Mouse (Mus musculus) myocyte (in vitro differentiated cells): ENCODE measurements around the gene Taar7d. TPM values are rescaled to one million over a fixed set of nuclear protein-coding genes. Genes with fewer than 3 reads are reported as not detected.

Experiments used
- H3K27me3 ChIP-seq: one replicate; pipeline ENCODE4 v1.6.1; 2011; ENCODE audit not compliant: control insufficient read depth, insufficient read depth, insufficient read length
- H3K36me3 ChIP-seq: one replicate; pipeline ENCODE4 v1.6.1; 2011; ENCODE audit not compliant: control insufficient read depth, insufficient read depth
- H3K4me2 ChIP-seq: one replicate; pipeline ENCODE4 v1.6.1; 2011; ENCODE audit warnings: low read depth, control low read depth
- H3K4me3 ChIP-seq: one replicate; pipeline ENCODE4 v1.5.1; 2011; ENCODE audit warnings: mild to moderate bottlenecking, control low read depth, moderate library complexity
- H3K79me2 ChIP-seq: one replicate; pipeline ENCODE4 v1.6.1; 2011; ENCODE audit not compliant: control insufficient read depth, insufficient read depth
- H3ac ChIP-seq: one replicate; pipeline ENCODE4 v1.6.1; 2011; ENCODE audit not compliant: control insufficient read depth, insufficient read length
- CEBPB ChIP-seq: IDR thresholded peaks from 2 replicates; pipeline ENCODE4 v1.6.1; 2011; ENCODE audit warnings: mild to moderate bottlenecking, moderate library complexity; ENCODE audit not compliant: poor library complexity, insufficient read depth, severe bottlenecking
- E2F4 ChIP-seq: IDR thresholded peaks from one replicate; pipeline ENCODE4 v1.6.1; 2011; ENCODE audit warnings: mild to moderate bottlenecking, control low read depth, moderate library complexity; ENCODE audit not compliant: insufficient read depth
- MAX ChIP-seq: IDR thresholded peaks from one replicate; pipeline ENCODE4 v1.6.1; 2011; ENCODE audit warnings: low read depth, mild to moderate bottlenecking, control low read depth
- MYOD1 ChIP-seq, 3 experiments: IDR thresholded peaks; one replicate each; pipeline ENCODE4 v1.6.1; 2011; ENCODE audit warnings: control low read depth in 2 of 3, low read depth in 2 of 3, mild to moderate bottlenecking in 2 of 3, moderate library complexity in 1 of 3; ENCODE audit not compliant: insufficient read length in 2 of 3, control insufficient read depth in 1 of 3
- MYOG ChIP-seq, 3 experiments: IDR thresholded peaks; one replicate each; pipeline ENCODE4 v1.6.1; 2011; ENCODE audit warnings: control low read depth in 2 of 3, low read depth in 2 of 3, mild to moderate bottlenecking in 2 of 3; ENCODE audit not compliant: insufficient read length in 2 of 3, control insufficient read depth in 1 of 3, insufficient read depth in 1 of 3
- POLR2A ChIP-seq: IDR thresholded peaks from one replicate; pipeline ENCODE4 v1.6.1; 2011; ENCODE audit warnings: low read depth, mild to moderate bottlenecking, control low read depth, moderate library complexity; ENCODE audit not compliant: insufficient read length
- POLR2AphosphoS2 ChIP-seq: IDR thresholded peaks from one replicate; pipeline ENCODE4 v1.6.1; 2011; ENCODE audit warnings: low read depth, control low read depth; ENCODE audit not compliant: insufficient read length
- REST ChIP-seq: IDR thresholded peaks from one replicate; pipeline ENCODE4 v1.6.1; 2011; ENCODE audit warnings: mild to moderate bottlenecking, control low read depth, moderate library complexity; ENCODE audit not compliant: insufficient read depth, insufficient read length
- SRF ChIP-seq: IDR thresholded peaks from one replicate; pipeline ENCODE4 v1.6.1; 2011; ENCODE audit warnings: low read depth; ENCODE audit not compliant: control insufficient read depth, insufficient read length
- TCF12 ChIP-seq: IDR thresholded peaks from one replicate; pipeline ENCODE4 v1.6.1; 2011; ENCODE audit warnings: mild to moderate bottlenecking, control low read depth; ENCODE audit not compliant: poor library complexity, insufficient read depth, severe bottlenecking
- TCF3 ChIP-seq: IDR thresholded peaks from one replicate; pipeline ENCODE4 v1.6.1; 2011; ENCODE audit warnings: low read depth, control low read depth; ENCODE audit not compliant: insufficient read length
- USF1 ChIP-seq: IDR thresholded peaks from one replicate; pipeline ENCODE4 v1.6.1; 2011; ENCODE audit warnings: low read depth, mild to moderate bottlenecking, control low read depth, moderate library complexity
- polyA plus RNA-seq: library from polyadenylated mRNA; unstranded; fragments of >200 nt; fragmentation: generic; extraction: Trizol; gene quantifications from one replicate; pipeline ENCODE4 v1.2.1, GENCODE M21; 2012; ENCODE audit warnings: missing spikeins

Taar7d gene
- polyA plus RNA-seq = not detected

- no peak for TF ChIP-seq MAX
- no peak for TF ChIP-seq TCF12
- TF ChIP-seq TCF3 = no peak
- TF ChIP-seq SRF = no peak
- TF ChIP-seq E2F4 = no peak
- TF ChIP-seq MYOD1 (IDR thresholded peaks at IDR 0.05; ENCODE audit: control insufficient read depth in 1 of 3, insufficient read length in 2 of 3, low read depth in 2 of 3) = no peak
- no peak for TF ChIP-seq MYOG (IDR thresholded peaks at IDR 0.05; ENCODE audit: control insufficient read depth in 1 of 3, insufficient read depth in 1 of 3, insufficient read length in 2 of 3, low read depth in 2 of 3)
- TF ChIP-seq USF1 = no peak
- no peak for TF ChIP-seq CEBPB
- no peak for TF ChIP-seq POLR2A
- TF ChIP-seq POLR2AphosphoS2 = no peak
- TF ChIP-seq REST = no peak
- no peak within 1 kb of the TSS for H3K4me2 ChIP-seq
Measured at GRCm38 (mm10) chr10:24026922-24027321, at the start of gene Taar7d. Taar7d (plus strand) TSS chr10:24027222.

GRCm38 (mm10) chr10:23977958-23978357 is 49.1 kb upstream of the Taar7d start:
- H3K27me3 ChIP-seq = no peaks in the 10 kb centered on the region
- H3ac ChIP-seq = no peak overlapping the region
- TF ChIP-seq CEBPB (no peak), POLR2A (no peak), POLR2AphosphoS2 (no peak), REST (no peak), SRF (no peak), E2F4 (no peak), MYOD1 (IDR thresholded peaks at IDR 0.05; ENCODE audit: control insufficient read depth in 1 of 3, insufficient read length in 2 of 3, low read depth in 2 of 3) (no peak), MAX (no peak), USF1 (no peak), TCF12 (no peak)
- H3K36me3 ChIP-seq = no peaks in the 10 kb centered on the region
- H3K79me2 ChIP-seq = no peaks in the 10 kb centered on the region
- H3K4me2 ChIP-seq = no peak overlapping the region
- no peak overlapping the region for H3K4me3 ChIP-seq

More at GRCm38 (mm10) chr10:24026922-24027321, at the start of gene Taar7d:
- Histone ChIP-seq H3ac (no peak within 1 kb of the TSS), H3K4me3 (no peak within 1 kb of the TSS), H3K27me3 (no peaks in the 10 kb centered on the region), H3K79me2 (no peaks in the 10 kb centered on the region), H3K36me3 (no peaks in the 10 kb centered on the region)

GRCm38 (mm10) chr10:23978901-23979705 is 47.9 kb upstream of the Taar7d start:
- H3K4me2 ChIP-seq = no peak overlapping the region
- H3ac ChIP-seq = no peak overlapping the region
- TF ChIP-seq MYOD1 (IDR thresholded peaks at IDR 0.05; ENCODE audit: control insufficient read depth in 1 of 3, insufficient read length in 2 of 3, low read depth in 2 of 3) (no peak), E2F4 (no peak), TCF12 (no peak), TCF3 (no peak), POLR2A (no peak), SRF (no peak), USF1 (no peak), CEBPB (no peak), POLR2AphosphoS2 (no peak), REST (no peak), MYOG (IDR thresholded peaks at IDR 0.05; ENCODE audit: control insufficient read depth in 1 of 3, insufficient read depth in 1 of 3, insufficient read length in 2 of 3, low read depth in 2 of 3) (no peak), MAX (no peak)
- no peaks in the 10 kb centered on the region for H3K27me3 ChIP-seq
- no peaks in the 10 kb centered on the region for H3K36me3 ChIP-seq
- no peak overlapping the region for H3K4me3 ChIP-seq
- no peaks in the 10 kb centered on the region for H3K79me2 ChIP-seq

- Histone ChIP-seq H3K4me2 (no peak within 1 kb of the TSS), H3ac (no peak within 1 kb of the TSS), H3K36me3 (no peaks in the 10 kb centered on the region), H3K27me3 (peaks cover 5% of the 10 kb centered on the region), H3K4me3 (no peak within 1 kb of the TSS), H3K79me2 (no peaks in the 10 kb centered on the region)
- TF ChIP-seq MAX = no peak
- TF ChIP-seq POLR2AphosphoS2 = no peak
- no peak for TF ChIP-seq MYOD1 (IDR thresholded peaks at IDR 0.05; ENCODE audit: control insufficient read depth in 1 of 3, insufficient read length in 2 of 3, low read depth in 2 of 3)
- no peak for TF ChIP-seq REST
Measured at GRCm38 (mm10) chr10:23985546-23985945, 41.5 kb upstream of the Taar7d start, which contains the start of gene Taar6. Taar6 (minus strand) TSS chr10:23985646.

GRCm38 (mm10) chr10:23986419-23986818 is 40.6 kb upstream of the Taar7d start:
- peaks cover 5% of the 10 kb centered on the region for H3K27me3 ChIP-seq
- no peak overlapping the region for H3ac ChIP-seq
- TF ChIP-seq SRF = no peak
- TF ChIP-seq MAX = no peak
- no peak for TF ChIP-seq TCF12
- no peak for TF ChIP-seq USF1
- no peak for TF ChIP-seq CEBPB
- no peak for TF ChIP-seq MYOD1 (IDR thresholded peaks at IDR 0.05; ENCODE audit: control insufficient read depth in 1 of 3, insufficient read length in 2 of 3, low read depth in 2 of 3)
- TF ChIP-seq TCF3 = no peak
- TF ChIP-seq REST = no peak
- TF ChIP-seq E2F4 = no peak
- no peak for TF ChIP-seq POLR2AphosphoS2
- no peak for TF ChIP-seq POLR2A
- no peak for TF ChIP-seq MYOG (IDR thresholded peaks at IDR 0.05; ENCODE audit: control insufficient read depth in 1 of 3, insufficient read depth in 1 of 3, insufficient read length in 2 of 3, low read depth in 2 of 3)
- H3K4me2 ChIP-seq = no peak overlapping the region
- H3K36me3 ChIP-seq = no peaks in the 10 kb centered on the region
- no peaks in the 10 kb centered on the region for H3K79me2 ChIP-seq
- no peak overlapping the region for H3K4me3 ChIP-seq
